Mouse (Mus musculus) cerebellum, postnatal 14 days (tissue): ENCODE measurements around the gene Gm45799.

Experiments
- DNase-seq, 2 experiments: peaks; one replicate each; pipeline ENCODE4 v3.0.0; 2021; ENCODE audit warnings: mixed read lengths in 2 of 2

Gene Gm45799

GRCm38 (mm10) chr7:105640233-105640893 is at the start of gene Gm45799, which contains the start of gene Arfip2:
Gm45799 (plus strand) TSS chr7:105640552.
Arfip2 (minus strand) TSS chr7:105640416.
- DNase-seq, result peak; percentile 95 to 98

- peak; percentile 84 to 90 for DNase-seq
These were observed 37.3 kb upstream of the Gm45799 start for GRCm38 (mm10) chr7:105602860-105603623.

GRCm38 (mm10) chr7:105608467-105608866 is 31.9 kb upstream of the Gm45799 start:
- DNase-seq, result no peak

GRCm38 (mm10) chr7:105611767-105612166 is 28.6 kb upstream of the Gm45799 start:
- no peak for DNase-seq

- DNase-seq, result peak in 1 of 2 experiments; percentile 9
These were observed 26.0 kb upstream of the Gm45799 start for GRCm38 (mm10) chr7:105614400-105614799.

GRCm38 (mm10) chr7:105615720-105616119 is 24.6 kb upstream of the Gm45799 start:
- DNase-seq, result no peak

GRCm38 (mm10) chr7:105616561-105616960 is 23.8 kb upstream of the Gm45799 start:
- DNase-seq, result no peak

GRCm38 (mm10) chr7:105617810-105618209 is 22.5 kb upstream of the Gm45799 start:
- no peak for DNase-seq

- DNase-seq, result no peak
These were observed 20.7 kb upstream of the Gm45799 start for GRCm38 (mm10) chr7:105619701-105620100.

- no peak for DNase-seq
These were observed 19.3 kb upstream of the Gm45799 start for GRCm38 (mm10) chr7:105621053-105621452.

GRCm38 (mm10) chr7:105621646-105622292 is 18.6 kb upstream of the Gm45799 start:
- no peak for DNase-seq

GRCm38 (mm10) chr7:105625397-105625796 is 15.0 kb upstream of the Gm45799 start:
- peak; percentile 64 to 74 for DNase-seq

- DNase-seq, result peak; percentile 53 to 70
These were observed 11.7 kb upstream of the Gm45799 start for GRCm38 (mm10) chr7:105628633-105629032.

- peak; percentile 79 to 81 for DNase-seq
These were observed 7.8 kb upstream of the Gm45799 start for GRCm38 (mm10) chr7:105632551-105632972.

GRCm38 (mm10) chr7:105633127-105633800 is 7.1 kb upstream of the Gm45799 start, which contains the start of gene Trim3:
Trim3 (minus strand) TSS chr7:105633571.
- DNase-seq, result peak; percentile 96 to 97

GRCm38 (mm10) chr7:105633801-105634135 is 6.6 kb upstream of the Gm45799 start:
- DNase-seq, result no peak

- DNase-seq, result no peak
These were observed 6.0 kb upstream of the Gm45799 start for GRCm38 (mm10) chr7:105634272-105634920.

GRCm38 (mm10) chr7:105635726-105636125 is 4.6 kb upstream of the Gm45799 start:
- no peak for DNase-seq

- no peak for DNase-seq
These were observed 1.6 kb upstream of the Gm45799 start for GRCm38 (mm10) chr7:105638776-105639175.

- DNase-seq, result peak in 1 of 2 experiments; percentile 51
These were observed 1.0 kb upstream of the Gm45799 start for GRCm38 (mm10) chr7:105639304-105639703.

- no peak for DNase-seq
These were observed 596 bp upstream of the Gm45799 start, which contains the start of gene Timm10b for GRCm38 (mm10) chr7:105639756-105640155. Timm10b (plus strand) TSS chr7:105640056.

- peak in 1 of 2 experiments; percentile 63 for DNase-seq
These were observed 523 bp downstream of the Gm45799 start for GRCm38 (mm10) chr7:105640894-105641255.
